Mouse (Mus musculus) heart, adult 9 months (tissue): ENCODE results near the gene Gm49355.

Source experiments
- DNase-seq, 2 experiments: peaks; one replicate each; pipeline ENCODE4 v3.0.0; 2022; ENCODE audit warnings: low spot score in 2 of 2

Gm49355 gene

DNA sequence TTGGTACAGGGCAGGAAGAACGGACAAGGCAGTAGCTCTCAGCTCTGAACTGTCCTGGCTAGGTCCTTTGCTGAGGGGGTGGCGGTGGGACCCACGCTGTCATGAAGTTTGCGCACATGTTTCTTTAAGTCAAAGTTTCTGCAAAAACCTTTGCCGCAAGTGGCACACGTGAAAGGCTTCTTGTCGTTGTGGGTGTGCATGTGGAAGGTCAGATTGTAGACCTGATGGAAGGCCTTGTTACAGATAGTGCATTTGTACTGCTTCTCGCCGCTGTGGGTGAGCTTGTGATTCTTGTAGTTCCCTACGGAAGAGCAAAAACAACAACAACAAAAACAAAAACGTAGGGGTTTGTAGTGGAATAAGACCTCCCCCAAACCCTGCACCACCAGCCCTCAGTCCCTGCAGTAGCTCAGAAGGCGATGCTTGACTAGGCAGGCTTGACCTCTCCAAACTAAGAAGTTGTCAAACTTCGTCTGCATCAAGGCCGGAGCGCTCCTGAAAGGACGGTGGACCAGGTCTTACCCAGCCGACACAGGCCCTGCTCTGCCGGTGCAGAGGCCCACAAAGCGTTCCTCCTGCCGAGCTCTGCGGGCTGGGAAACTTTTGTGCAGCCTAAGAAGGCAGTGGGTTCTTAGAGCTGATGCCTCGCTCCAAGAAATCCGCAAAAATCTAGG, 58.8 kb downstream of the Gm49355 start:
- DNase-seq: no peak

DNA sequence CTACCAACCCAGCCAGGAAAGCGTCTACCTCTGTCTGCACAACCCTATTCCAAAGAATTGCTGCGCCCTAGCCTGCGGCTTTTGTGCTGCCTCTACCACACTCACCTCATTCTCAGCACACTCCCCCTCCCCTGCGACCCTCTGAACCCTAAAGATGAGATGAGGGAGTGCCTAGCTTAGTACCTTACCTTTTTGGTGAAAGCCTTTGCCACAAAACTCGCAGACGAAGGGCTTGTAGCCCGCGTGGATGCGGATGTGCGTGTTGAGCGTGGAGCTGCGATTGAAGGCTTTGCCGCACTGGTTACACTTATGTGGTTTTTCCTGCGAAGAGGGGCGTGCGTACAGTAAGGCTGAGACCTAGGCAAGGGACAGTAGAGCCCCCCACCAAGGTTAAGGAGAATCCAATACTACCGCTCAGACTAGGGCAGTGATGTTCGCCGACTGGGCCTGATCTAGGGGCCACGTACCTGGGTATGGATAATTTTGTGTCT, 59.7 kb downstream of the Gm49355 start:
- no peak for DNase-seq

- DNase-seq: no peak
Measured at GRCm38 (mm10) chr14:12344061-12344745, 60.4 kb downstream of the Gm49355 start.

- DNase-seq: no peak
Measured at GRCm38 (mm10) chr14:12344746-12345240, 61.0 kb downstream of the Gm49355 start.

GRCm38 (mm10) chr14:12345241-12345921, 61.6 kb downstream of the Gm49355 start:
- DNase-seq: no peak

GRCm38 (mm10) chr14:12346011-12346864, 62.5 kb downstream of the Gm49355 start:
- DNase-seq: no peak

- no peak for DNase-seq
Measured at GRCm38 (mm10) chr14:12346865-12347600, 63.3 kb downstream of the Gm49355 start.

DNA sequence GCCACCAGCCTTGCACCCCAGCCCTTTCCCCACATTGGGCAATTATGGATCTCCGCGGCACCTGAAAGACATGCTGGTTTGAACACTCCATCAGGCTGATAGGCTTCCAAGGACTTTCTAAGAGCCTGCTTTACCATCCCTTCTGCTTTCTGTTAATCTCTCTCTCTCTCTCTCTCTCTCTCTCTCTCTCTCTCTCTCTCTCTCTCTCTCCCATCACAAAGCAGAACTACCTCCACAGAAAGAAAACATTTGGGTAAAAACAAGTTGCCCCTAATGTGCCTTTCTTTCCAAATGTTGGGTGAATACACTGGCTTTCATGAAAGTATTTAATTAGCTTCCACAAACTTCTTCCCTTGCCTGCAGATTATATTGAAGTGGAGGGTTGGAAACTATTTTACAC, 64.3 kb downstream of the Gm49355 start, which contains the start of gene Fezf2:
Gene Fezf2, minus strand, starts transcription at position 101 of the 400 bp plus-strand sequence.
- no peak for DNase-seq

DNA sequence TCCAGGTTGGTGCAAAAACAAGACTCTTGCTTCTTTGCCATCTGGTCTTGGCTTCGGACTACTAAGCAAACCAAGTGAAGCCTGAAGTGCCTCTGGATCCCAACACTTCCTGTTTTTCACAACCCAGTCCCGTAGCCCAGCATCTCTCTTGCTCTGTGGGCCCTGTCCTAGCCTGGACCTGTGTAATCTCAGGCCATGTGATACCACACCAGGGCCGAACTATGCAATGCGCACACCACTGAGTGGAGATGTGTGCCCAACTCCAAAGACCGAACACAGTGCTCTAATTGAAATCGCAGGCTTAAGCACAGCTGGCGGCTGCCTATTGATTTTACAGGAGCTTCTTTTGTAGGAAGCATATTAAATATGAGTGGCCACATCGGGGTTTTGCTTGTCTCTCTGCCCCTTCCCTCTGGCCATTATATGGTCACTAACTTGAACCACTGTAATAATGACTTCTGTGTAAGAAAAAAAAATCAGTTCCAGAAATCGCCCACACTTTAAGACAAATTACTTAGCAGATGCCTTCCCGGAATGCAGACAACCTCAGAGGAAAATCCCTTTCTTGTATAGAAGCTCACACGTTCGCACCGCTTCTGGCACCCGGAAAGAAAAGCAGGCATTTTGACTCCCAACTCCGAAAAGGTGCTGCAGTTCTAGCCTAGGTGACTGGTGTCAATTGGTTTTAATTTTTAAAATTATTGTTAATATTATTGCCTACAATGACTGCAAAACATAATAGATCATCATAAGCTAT, 65.7 kb downstream of the Gm49355 start:
- DNase-seq: no peak

GRCm38 (mm10) chr14:12350271-12350916, 66.6 kb downstream of the Gm49355 start:
- no peak for DNase-seq
